Mouse (Mus musculus): ENCODE measurements around the gene Unc93a2.
"Not testable (repeated sequence)": the region's sequence is repeated elsewhere in the genome, so short reads cannot be mapped to it uniquely, and the experiment has no call there.

Unc93a2 gene

GRCm38 (mm10) chr17:7371879-7372278 is 13.4 kb downstream of the Unc93a2 start, which contains the start of gene Gm49630:
Gene Gm49630, minus strand, starts transcription at chr17:7371979.
- in situ Hi-C loops (cut with MboI, MseI): not testable (repeated sequence)

GRCm38 (mm10) chr17:7369401-7369800 is 15.9 kb downstream of the Unc93a2 start:
- in situ Hi-C loops (cut with MboI, MseI): not testable (repeated sequence)

- in situ Hi-C loops (cut with MboI, MseI): not testable (repeated sequence)
These were observed 18.4 kb downstream of the Unc93a2 start for GRCm38 (mm10) chr17:7366676-7367374.

- in situ Hi-C loops (cut with MboI, MseI): not testable (repeated sequence)
These were observed 19.0 kb downstream of the Unc93a2 start for GRCm38 (mm10) chr17:7366265-7366664.

- in situ Hi-C loops (cut with MboI, MseI): not testable (repeated sequence)
These were observed 19.6 kb downstream of the Unc93a2 start for GRCm38 (mm10) chr17:7365615-7366014.

- in situ Hi-C loops (cut with MboI, MseI): not testable (repeated sequence)
These were observed 24.4 kb downstream of the Unc93a2 start for GRCm38 (mm10) chr17:7360749-7361465.

- in situ Hi-C loops (cut with MboI, MseI): not testable (repeated sequence)
These were observed 25.5 kb downstream of the Unc93a2 start for GRCm38 (mm10) chr17:7359806-7360205.

- in situ Hi-C loops (cut with MboI, MseI): not testable (repeated sequence)
These were observed 32.7 kb downstream of the Unc93a2 start, which contains the start of gene Ttll2 for GRCm38 (mm10) chr17:7352596-7352995. Gene Ttll2, minus strand, starts transcription at chr17:7352696.

GRCm38 (mm10) chr17:7348765-7349164 is 36.5 kb downstream of the Unc93a2 start:
- in situ Hi-C loops (cut with MboI, MseI): not testable (repeated sequence)

- in situ Hi-C loops (cut with MboI, MseI): not testable (repeated sequence)
These were observed 47.9 kb downstream of the Unc93a2 start for GRCm38 (mm10) chr17:7337381-7337780.

GRCm38 (mm10) chr17:7332745-7333144 is 52.5 kb downstream of the Unc93a2 start:
- in situ Hi-C loops (cut with MboI, MseI): not testable (repeated sequence)

GRCm38 (mm10) chr17:7326415-7326814 is 58.8 kb downstream of the Unc93a2 start:
- in situ Hi-C loops (cut with MboI, MseI): not testable (repeated sequence)

GRCm38 (mm10) chr17:7324346-7324745 is 60.9 kb downstream of the Unc93a2 start, which contains the start of gene Tcp10a:
Gene Tcp10a, plus strand, starts transcription at chr17:7324646.
- in situ Hi-C loops (cut with MboI, MseI): not testable (repeated sequence)

- in situ Hi-C loops (cut with MboI, MseI): loop anchor here (10.0 kb wide), 1 partner anchor 145 kb away; no protein-coding TSS in a partner anchor
These were observed 65.5 kb downstream of the Unc93a2 start for GRCm38 (mm10) chr17:7319789-7320188.

GRCm38 (mm10) chr17:7315693-7316382 is 69.4 kb downstream of the Unc93a2 start:
- in situ Hi-C loops (cut with MboI, MseI): loop anchor here (10.0 kb wide), 1 partner anchor 149 kb away; no protein-coding TSS in a partner anchor

Data from T-helper 2 cell (primary cell).